Mouse (Mus musculus): ENCODE data around the gene Tmem141. TPM values are rescaled to one million over a fixed set of nuclear protein-coding genes. Genes with fewer than 3 reads are reported as not detected.

Gene Tmem141
- 10 to 100 TPM in 2 of 26 experiments, 1 to 10 TPM in 19, not detected in 5; 1.7 to 10.9 (median 4.6) TPM for total RNA-seq (2018; cell fraction: chromatin; rRNA removed)
- 10 to 100 TPM; 10.7 to 26.1 (median 14.7) TPM for total RNA-seq (2018; cell fraction: cytosol; rRNA removed)
- 10 to 100 TPM in 7 of 26 experiments, 1 to 10 TPM in 19; 1.8 to 24.6 (median 5.9) TPM for total RNA-seq (2018; cell fraction: nucleus; rRNA removed)
- 22.2 to 28.7 TPM (median 23.3 TPM) in 3 replicates for polyA plus RNA-seq (2018)

DNA sequence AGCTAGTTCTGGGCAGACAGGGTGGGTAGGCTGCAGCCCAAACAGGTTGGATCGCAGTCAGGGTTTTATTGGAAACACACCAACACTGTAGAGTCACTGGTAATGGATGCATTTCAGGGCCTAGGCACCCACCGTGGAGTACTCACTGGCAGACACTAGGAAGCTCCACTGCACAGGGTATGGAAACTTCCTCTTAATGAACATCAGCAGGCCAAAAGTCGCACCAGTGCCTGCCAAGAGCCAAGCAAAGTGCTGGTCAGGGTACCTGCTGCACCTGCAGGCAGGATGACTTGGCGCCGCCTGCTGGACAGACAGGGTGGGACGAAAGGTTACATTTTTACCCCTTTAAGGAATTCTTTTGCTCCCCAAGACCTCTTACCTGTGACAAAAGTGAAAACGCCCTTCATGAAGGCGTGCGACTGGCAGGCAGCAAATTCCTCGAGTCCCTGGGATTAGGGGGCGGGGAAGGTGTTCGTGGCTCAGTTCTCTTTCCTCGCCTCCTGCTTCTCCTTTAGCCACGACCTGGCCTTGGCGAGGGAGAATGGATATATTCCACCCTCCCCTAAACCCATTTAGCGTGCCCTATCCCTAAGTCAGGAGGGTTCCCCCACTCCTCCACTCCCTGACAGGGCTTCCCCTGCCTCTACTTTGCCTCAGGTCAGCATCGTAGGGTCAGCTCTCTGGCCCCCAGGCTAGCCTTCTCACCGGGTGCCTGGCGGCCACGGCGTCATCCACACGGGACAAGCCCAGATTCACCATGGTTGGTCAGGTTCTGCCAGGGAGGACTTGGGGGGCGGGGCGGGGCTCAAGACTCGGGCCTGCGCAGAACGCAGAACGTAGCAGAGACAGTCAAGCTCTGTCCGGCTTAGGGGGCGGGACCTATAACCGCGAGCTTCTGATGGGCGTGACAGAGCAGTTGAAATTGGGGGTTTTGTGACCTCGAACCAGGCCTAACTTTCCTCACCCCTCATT lies at the start of gene Tmem141:
Gene Tmem141, minus strand, starts transcription at position 777 of the 972 bp plus-strand sequence.
- 8% methylated on average over 34 of the region's 34 CpGs for WGBS (ENCODE audit: missing documents)
- Histone ChIP-seq H3K4me3 (ENCODE audit: inconsistent target) (peak within 1 kb of the TSS; percentile 63), H3K36me3 (ENCODE audit: inconsistent target) (no peaks in the 10 kb centered on the region), H3K79me2 (ENCODE audit: inconsistent target) (no peaks in the 10 kb centered on the region), H3K27ac (peak within 1 kb of the TSS; percentile 62)

DNA sequence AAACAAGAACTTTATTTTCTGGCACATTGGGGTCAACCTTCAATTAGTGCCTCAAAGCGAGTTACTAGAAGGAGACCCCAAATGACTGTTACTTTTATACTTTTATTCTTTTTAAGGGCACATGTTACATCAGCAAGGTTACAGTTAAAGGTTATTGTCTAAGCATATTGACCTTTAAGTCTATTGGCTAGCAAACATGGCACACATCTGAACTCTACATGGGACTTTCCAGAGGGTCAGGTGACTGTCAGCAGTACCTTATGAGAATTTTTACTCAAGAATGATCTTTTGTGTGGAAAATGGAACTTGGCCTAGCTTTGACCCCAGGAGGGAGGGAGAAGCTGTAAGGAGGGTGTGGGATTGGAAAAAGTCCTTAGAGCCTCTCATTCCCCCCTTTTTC lies 44.7 kb upstream of the Tmem141 start:
- 71% methylated on average over 1 of the region's 1 CpGs for WGBS (ENCODE audit: missing documents)
- Histone ChIP-seq H3K4me3 (ENCODE audit: inconsistent target) (no peak overlapping the region), H3K27ac (no peak overlapping the region), H3K79me2 (ENCODE audit: inconsistent target) (no peaks in the 10 kb centered on the region), H3K36me3 (ENCODE audit: inconsistent target) (no peaks in the 10 kb centered on the region)

DNA sequence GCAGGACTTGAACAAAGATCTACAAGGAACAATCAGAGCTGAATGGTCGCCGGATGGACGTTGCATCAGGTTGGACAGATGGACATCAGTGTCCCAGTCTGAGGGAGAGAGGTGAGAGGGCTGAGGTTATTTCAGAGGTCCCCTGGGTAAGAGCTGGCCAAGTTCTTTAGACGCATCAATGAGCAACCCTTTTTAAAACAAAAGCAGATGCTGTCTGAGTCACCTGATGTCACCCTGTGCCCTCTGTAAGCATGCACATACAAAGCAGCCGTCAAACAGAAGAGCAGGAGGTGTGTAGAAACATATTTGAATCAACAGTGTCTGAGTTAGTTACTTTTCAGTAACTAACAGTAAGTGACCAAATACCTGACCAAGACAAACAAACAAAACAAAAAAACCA lies 42.3 kb upstream of the Tmem141 start:
- Histone ChIP-seq H3K79me2 (ENCODE audit: inconsistent target) (no peaks in the 10 kb centered on the region), H3K36me3 (ENCODE audit: inconsistent target) (no peaks in the 10 kb centered on the region), H3K27ac (no peak overlapping the region), H3K4me3 (ENCODE audit: inconsistent target) (no peak overlapping the region)
- 92% methylated on average over 5 of the region's 5 CpGs for WGBS (ENCODE audit: missing documents)

DNA sequence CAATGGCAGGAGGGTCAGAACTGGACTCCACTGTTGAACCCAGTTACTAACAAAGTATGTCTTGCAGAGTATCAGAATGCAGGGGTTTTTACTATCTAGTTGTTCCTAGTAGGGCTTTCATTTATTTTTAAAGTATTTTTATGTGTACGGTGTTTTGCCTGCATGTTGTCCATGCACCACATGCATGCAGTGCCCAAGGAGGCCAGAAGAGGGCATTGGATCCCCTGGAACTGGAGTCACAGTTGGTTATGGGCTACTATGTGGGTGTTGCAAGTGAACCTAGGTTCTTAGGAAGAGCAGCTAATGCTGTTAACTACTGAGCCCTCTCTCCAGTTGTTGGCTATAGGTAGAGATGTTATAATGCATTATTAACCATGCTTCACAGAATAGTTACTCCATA lies 41.7 kb upstream of the Tmem141 start:
- no peaks in the 10 kb centered on the region for H3K79me2 ChIP-seq (ENCODE audit: inconsistent target)
- no peak overlapping the region for H3K27ac ChIP-seq
- WGBS (ENCODE audit: missing documents), result 40% methylated on average over 1 of the region's 1 CpGs
- no peak overlapping the region for H3K4me3 ChIP-seq (ENCODE audit: inconsistent target)
- no peaks in the 10 kb centered on the region for H3K36me3 ChIP-seq (ENCODE audit: inconsistent target)

DNA sequence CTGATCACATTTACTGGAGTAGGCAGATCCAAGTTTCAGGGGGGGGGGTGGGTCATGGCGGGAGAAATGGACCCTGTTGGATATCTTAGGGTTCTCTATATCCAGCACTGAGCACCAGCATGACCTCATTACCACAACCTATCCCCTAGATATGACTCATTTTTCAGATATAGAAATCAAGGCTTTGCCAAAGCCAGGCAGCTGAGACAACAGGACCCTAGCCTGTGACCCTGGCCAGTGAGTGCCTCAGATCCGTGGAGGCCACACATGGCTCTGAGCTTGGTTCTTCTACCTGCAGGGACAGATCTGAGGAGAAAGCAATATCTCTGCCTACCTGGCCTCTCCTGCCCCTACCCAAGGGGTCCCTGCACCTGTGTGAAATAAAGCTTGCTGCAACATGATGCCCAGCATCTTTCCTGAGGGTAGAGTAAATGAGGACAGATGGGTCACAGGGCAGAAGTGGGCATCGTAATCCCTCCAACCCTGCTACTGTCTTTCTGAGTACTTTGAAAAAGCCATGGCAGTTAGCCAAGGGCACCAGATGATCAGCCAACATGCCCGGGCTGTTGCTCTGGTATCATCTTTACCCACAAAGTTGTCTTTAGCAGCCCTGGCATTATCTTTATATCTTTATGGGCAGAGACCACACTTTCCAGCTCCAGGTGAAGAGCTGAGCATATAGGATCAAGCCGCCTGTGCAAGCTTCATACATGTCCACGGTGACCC lies 39.6 kb upstream of the Tmem141 start:
- Histone ChIP-seq H3K27ac (no peak overlapping the region), H3K79me2 (ENCODE audit: inconsistent target) (no peaks in the 10 kb centered on the region), H3K36me3 (ENCODE audit: inconsistent target) (no peaks in the 10 kb centered on the region), H3K4me3 (ENCODE audit: inconsistent target) (no peak overlapping the region)
- WGBS (ENCODE audit: missing documents), result 82% methylated on average over 6 of the region's 6 CpGs

DNA sequence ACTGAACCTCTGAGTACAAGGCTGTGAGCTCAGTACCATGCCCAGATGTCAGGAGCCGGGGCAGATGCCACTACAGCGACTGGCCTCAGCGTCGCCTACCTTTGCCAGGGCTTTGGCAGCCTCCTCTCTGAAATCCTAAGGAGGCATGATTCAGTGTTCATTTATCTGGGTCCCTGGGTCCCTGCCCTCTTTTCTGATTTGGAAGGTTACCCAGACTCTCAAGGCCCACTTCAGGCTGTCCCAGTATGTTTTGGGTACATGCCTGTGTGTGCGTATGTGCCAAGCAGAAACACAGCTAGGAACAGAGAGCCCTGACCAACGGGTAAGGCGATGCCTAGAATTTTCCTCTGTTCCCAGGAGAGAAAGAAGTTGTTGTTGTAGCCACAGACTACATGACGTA lies 38.5 kb upstream of the Tmem141 start:
- Histone ChIP-seq H3K36me3 (ENCODE audit: inconsistent target) (no peaks in the 10 kb centered on the region), H3K27ac (no peak overlapping the region), H3K4me3 (ENCODE audit: inconsistent target) (no peak overlapping the region), H3K79me2 (ENCODE audit: inconsistent target) (no peaks in the 10 kb centered on the region)
- 92% methylated on average over 8 of the region's 8 CpGs for WGBS (ENCODE audit: missing documents)

DNA sequence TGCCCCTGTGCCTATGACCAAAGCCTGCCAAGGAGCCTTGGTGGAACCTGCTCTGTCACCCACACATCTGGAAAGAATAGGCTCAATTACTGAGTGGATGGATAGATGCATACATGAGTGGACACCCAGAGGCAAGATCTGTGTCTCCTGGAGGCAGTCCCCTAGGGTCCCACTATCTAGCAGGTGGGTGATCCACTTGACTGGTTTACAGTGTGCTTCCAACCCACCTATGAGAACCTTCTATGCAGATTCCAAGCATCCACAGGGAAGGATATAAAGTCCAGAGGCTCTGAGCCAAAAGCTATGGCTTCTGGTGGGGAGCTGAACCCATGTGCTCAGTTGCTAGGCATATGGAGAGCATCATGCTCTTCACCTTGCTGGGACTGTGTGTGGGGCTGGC lies 35.8 kb upstream of the Tmem141 start, which contains the start of gene Lcn5:
Gene Lcn5, plus strand, starts transcription at position 301 of the 400 bp plus-strand sequence.
- H3K36me3 ChIP-seq (ENCODE audit: inconsistent target), result no peaks in the 10 kb centered on the region
- H3K4me3 ChIP-seq (ENCODE audit: inconsistent target), result no peak within 1 kb of the TSS
- H3K27ac ChIP-seq, result no peak within 1 kb of the TSS
- no peaks in the 10 kb centered on the region for H3K79me2 ChIP-seq (ENCODE audit: inconsistent target)

DNA sequence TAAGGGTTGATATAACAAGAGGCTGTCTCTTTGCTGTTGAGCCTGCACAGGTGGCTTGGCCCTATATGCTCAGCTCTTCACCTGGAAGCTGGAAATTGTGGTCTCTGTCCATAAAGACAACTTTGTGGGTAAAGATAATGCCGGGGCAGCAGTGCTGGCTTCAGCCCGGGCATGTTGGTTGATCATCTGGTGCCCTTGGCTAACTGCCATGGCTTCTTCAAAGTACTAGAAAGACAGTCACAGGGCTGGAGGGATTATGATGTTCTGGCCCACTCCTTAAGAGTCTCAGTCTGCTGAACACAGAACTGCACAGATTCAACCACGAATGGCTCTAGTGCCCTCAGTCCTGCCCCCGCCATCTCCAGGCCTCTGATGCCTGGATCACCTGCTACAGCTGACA lies 35.4 kb upstream of the Tmem141 start:
- no peak overlapping the region for H3K4me3 ChIP-seq (ENCODE audit: inconsistent target)
- H3K27ac ChIP-seq, result no peak overlapping the region
- H3K36me3 ChIP-seq (ENCODE audit: inconsistent target), result no peaks in the 10 kb centered on the region
- 78% methylated on average over 4 of the region's 4 CpGs for WGBS (ENCODE audit: missing documents)
- no peaks in the 10 kb centered on the region for H3K79me2 ChIP-seq (ENCODE audit: inconsistent target)

DNA sequence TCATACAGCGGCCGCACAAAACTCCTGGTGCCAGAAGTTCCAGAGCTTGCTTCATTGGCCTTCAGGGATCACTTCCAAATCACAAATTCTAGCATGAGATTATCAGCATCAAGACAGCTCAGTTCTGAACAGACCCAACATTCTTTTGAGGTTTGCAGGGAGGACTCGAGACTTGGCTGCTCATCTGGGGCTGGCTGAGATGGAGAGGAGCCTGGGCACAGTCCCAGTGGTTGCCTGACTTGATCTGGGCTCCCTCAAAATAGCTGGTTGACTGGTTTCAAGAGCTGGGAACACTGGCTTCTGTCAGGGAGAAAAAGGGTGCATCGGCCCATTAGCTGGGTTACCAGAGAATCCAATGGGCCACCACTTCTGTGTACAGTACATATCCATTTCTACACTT lies 34.9 kb upstream of the Tmem141 start:
- no peak overlapping the region for H3K27ac ChIP-seq
- WGBS (ENCODE audit: missing documents), result 71% methylated on average over 4 of the region's 4 CpGs
- no peaks in the 10 kb centered on the region for H3K36me3 ChIP-seq (ENCODE audit: inconsistent target)
- no peak overlapping the region for H3K4me3 ChIP-seq (ENCODE audit: inconsistent target)
- H3K79me2 ChIP-seq (ENCODE audit: inconsistent target), result no peaks in the 10 kb centered on the region

DNA sequence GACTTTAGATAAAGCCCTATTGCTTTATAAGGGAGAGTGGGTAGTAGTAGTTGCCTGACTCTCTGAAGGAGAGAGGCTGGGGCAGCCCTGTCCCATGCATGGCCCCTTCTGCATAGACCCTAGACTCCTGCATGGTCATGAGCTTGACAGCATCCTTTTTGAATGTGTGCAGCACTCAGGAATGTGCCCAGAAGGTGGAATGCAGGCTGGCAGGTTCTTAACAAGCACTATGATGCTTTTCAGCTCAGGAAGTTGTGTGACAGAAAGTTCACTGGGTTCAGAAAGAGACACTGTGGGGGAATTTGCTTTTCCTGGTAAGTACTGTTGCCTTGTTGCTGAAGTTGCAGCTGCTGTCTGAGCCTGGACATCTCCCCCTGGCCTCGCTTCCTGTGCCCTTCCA lies 32.7 kb upstream of the Tmem141 start:
- Histone ChIP-seq H3K27ac (no peak overlapping the region), H3K79me2 (ENCODE audit: inconsistent target) (no peaks in the 10 kb centered on the region), H3K4me3 (ENCODE audit: inconsistent target) (no peak overlapping the region), H3K36me3 (ENCODE audit: inconsistent target) (no peaks in the 10 kb centered on the region)
- 67% methylated on average over 1 of the region's 1 CpGs for WGBS (ENCODE audit: missing documents)

DNA sequence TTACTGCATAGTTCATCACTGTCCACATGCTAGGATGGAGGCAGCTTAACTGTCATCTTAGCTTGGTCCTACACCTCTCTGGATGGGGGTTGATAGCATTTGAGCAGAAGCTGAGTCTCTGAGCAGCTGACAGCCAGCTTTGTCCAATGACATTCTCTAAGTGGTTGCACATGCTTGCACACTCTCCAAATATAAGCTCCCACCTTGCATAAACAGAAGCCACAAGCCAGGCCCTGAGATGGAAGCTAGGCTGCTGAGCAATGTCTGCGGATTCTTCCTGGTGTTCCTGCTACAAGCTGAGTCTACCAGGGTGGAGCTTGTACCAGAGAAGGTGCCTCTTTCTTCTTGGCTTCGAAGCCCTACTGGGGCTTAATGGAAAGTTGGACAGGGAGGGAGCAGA lies 31.1 kb upstream of the Tmem141 start, which contains the start of gene Lcn8:
Gene Lcn8, plus strand, starts transcription at position 219 of the 400 bp plus-strand sequence.
- Histone ChIP-seq H3K27ac (no peak within 1 kb of the TSS), H3K4me3 (ENCODE audit: inconsistent target) (no peak within 1 kb of the TSS), H3K36me3 (ENCODE audit: inconsistent target) (no peaks in the 10 kb centered on the region), H3K79me2 (ENCODE audit: inconsistent target) (no peaks in the 10 kb centered on the region)
- 91% methylated on average over 2 of the region's 2 CpGs for WGBS (ENCODE audit: missing documents)

DNA sequence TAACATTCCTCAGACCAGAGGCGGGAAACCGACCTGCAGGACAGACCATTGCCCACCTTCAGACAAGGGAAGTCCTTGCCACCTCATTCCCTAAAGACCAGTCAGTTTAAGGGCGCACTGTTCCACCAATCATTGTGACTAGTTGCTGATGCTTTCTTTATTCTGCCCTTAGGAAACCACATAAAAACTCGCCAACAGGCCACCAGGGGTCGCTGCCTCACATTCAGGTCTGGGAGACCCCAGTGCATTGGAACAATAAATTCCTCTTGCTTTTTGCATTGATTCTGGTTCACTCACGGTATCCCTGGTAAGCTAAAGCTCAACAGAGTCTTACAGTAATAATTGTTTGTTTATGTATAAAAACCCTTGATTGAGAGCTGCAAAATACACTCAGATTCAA lies 18.1 kb upstream of the Tmem141 start:
- 34% methylated on average over 6 of the region's 6 CpGs for WGBS (ENCODE audit: missing documents)
- Histone ChIP-seq H3K27ac (no peak overlapping the region), H3K79me2 (ENCODE audit: inconsistent target) (no peaks in the 10 kb centered on the region)

DNA sequence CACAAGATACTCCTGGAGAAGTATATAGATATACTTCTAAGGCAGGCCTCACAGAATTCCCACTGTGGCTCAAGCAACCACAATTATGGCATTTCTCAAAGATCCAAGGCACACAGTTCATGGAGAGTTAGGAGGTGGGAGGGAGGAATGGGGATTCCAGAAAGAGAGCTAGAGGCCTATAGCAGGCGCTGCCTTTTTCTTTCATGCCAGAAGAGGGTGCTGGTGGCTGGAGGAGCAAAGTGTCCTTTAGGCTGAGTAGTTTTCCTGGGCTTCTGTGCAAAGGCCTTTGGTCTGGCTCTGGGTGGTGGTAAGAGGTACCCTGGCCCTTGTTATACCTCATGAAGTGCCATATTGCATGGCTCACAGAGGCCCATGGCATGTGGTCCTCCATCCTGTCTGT lies 12.2 kb upstream of the Tmem141 start:
- Histone ChIP-seq H3K4me3 (ENCODE audit: inconsistent target) (no peak overlapping the region), H3K27ac (no peak overlapping the region), H3K79me2 (ENCODE audit: inconsistent target) (no peaks in the 10 kb centered on the region), H3K36me3 (ENCODE audit: inconsistent target) (no peaks in the 10 kb centered on the region)
- 100% methylated on average over 1 of the region's 1 CpGs for WGBS (ENCODE audit: missing documents)

More for the DNA sequence above, 18.1 kb upstream of the Tmem141 start:
- Histone ChIP-seq H3K4me3 (ENCODE audit: inconsistent target) (no peak overlapping the region), H3K36me3 (ENCODE audit: inconsistent target) (no peaks in the 10 kb centered on the region)

DNA sequence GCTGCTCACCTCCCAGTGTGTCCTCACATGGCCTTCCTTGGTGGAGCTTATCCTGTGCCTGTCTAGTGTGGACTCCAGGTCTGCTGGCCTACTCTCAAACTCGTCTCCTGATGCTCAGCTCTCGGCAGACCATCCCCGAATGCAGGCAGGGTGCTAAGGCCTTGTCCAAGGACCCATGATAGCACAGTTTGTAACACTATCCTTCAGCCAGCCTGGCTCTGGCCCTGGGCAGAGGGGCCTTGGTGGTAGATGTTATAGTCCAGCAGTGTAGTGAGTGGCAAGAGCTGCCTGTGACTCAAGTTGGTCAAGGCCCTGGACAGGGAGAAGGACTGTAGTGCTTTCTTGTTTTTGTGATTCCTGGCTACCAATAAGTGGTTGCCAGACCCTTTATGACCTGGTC lies 11.8 kb upstream of the Tmem141 start:
- H3K79me2 ChIP-seq (ENCODE audit: inconsistent target), result no peaks in the 10 kb centered on the region
- H3K4me3 ChIP-seq (ENCODE audit: inconsistent target), result no peak overlapping the region
- no peak overlapping the region for H3K27ac ChIP-seq
- H3K36me3 ChIP-seq (ENCODE audit: inconsistent target), result no peaks in the 10 kb centered on the region
- WGBS (ENCODE audit: missing documents), result 97% methylated on average over 3 of the region's 3 CpGs

DNA sequence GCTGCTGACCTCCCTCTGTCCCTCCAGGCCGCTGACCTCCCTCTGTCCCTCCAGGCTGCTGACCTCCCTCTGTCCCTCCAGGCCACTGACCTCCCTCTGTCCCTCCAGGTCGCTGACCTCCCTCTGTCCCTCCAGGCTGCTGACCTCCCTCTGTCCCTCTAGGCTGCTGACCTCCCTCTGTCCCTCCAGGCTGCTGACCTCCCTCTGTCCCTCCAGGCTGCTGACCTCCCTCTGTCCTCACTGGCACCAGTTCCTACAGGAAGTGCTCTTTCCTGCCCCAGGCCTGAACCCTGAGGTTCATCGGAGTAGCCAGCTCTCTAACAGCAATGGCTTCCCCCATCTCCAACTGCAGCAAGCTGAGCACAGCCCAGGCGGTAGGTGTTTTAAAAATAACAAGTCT lies 6.9 kb upstream of the Tmem141 start:
- Histone ChIP-seq H3K79me2 (ENCODE audit: inconsistent target) (no peaks in the 10 kb centered on the region), H3K36me3 (ENCODE audit: inconsistent target) (no peaks in the 10 kb centered on the region), H3K27ac (peak overlapping the region; percentile 51), H3K4me3 (ENCODE audit: inconsistent target) (no peak overlapping the region)
- WGBS (ENCODE audit: missing documents), result 86% methylated on average over 4 of the region's 4 CpGs
